Mouse (Mus musculus) c-Kit-negative CD71-positive TER-119-positive erythroid progenitor cells, embryonic 14.5 days (primary cell): Measurements from ENCODE around the gene Sept14.
A peak's percentile ranks its signal among the peaks of the same experiment; 100 is the strongest.
"Not testable (repeated sequence)": the region's sequence is repeated elsewhere in the genome, so short reads cannot be mapped to it uniquely, and the experiment has no call there.

ENCODE experiments used
- DNase-seq: peaks from one replicate; pipeline ENCODE4 v3.0.0-alpha.2; 2013; ENCODE audit warnings: low read depth, low spot score

Sept14 gene

GRCm38 (mm10) chr5:129708412-129708811 is at the start of gene Sept14:
Gene Sept14 (minus strand): TSS chr5:129708512.
- DNase-seq, result no peak

DNA sequence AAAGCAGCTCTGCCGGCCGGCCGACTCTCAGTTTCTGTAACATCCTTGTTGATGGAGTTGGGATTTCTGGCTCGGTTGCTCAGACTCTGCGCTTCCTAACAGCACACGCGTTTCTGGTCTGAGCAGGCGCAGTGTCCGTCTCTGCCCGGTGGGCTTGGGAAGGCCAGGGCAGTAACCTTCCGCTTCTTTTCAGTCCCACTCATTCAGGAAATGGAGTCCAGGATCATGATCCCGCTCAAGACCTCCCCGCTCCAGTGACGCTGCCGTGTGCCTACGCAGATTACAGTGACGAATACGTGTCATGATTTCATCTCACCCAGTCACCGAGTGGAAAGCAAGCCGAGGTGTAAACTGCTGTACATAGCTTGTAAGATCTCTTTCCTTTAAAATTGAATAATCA is 48.6 kb upstream of the Sept14 start:
- DNase-seq, result no peak

- DNase-seq, result no peak
Observed at GRCm38 (mm10) chr5:129744050-129744449, 35.7 kb upstream of the Sept14 start.

- no peak for DNase-seq
Observed at GRCm38 (mm10) chr5:129742903-129743488, 34.7 kb upstream of the Sept14 start.

GRCm38 (mm10) chr5:129740976-129741375 is 32.7 kb upstream of the Sept14 start:
- DNase-seq, result no peak

- DNase-seq, result no peak
Observed at GRCm38 (mm10) chr5:129731021-129731420, 22.7 kb upstream of the Sept14 start.

GRCm38 (mm10) chr5:129730344-129730743 is 22.0 kb upstream of the Sept14 start:
- DNase-seq, result no peak

GRCm38 (mm10) chr5:129729286-129729685 is 21.0 kb upstream of the Sept14 start:
- no peak for DNase-seq

- DNase-seq, result no peak
Observed at GRCm38 (mm10) chr5:129726784-129727183, 18.5 kb upstream of the Sept14 start.

DNA sequence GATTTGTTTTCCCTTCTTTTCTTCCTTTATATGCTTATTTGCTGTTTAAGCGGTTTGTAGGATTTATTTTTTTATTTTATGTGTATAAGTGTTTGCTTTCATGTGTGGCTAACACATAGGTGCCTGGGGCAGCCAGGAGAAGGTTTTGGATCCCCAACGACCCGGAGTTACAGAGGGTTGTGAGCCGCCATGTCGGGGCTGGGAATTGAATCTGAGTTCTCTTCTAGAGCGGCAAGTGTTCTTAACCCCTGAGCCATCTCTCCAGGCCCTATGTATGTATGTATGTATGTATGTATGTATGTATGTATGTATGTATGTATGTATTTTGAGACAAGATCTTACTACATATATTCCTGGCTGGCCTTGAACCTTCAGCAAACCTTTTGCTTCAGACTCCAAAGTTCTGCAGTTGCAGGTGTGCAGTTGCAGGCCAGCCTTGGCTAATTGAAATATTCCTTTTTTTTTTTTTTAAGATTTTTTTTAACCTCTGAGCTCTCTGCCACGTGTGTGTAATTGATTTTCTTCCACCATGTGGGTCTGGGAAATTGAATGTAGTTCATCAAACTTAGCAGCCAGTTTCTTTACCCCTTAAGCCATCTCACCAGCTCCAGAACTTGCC is 17.6 kb upstream of the Sept14 start:
- DNase-seq, result no peak

GRCm38 (mm10) chr5:129724834-129725773 is 16.8 kb upstream of the Sept14 start, which contains the start of gene Nipsnap2:
Gene Nipsnap2 (plus strand): TSS chr5:129725063.
- DNase-seq, result peak; percentile 72

DNA sequence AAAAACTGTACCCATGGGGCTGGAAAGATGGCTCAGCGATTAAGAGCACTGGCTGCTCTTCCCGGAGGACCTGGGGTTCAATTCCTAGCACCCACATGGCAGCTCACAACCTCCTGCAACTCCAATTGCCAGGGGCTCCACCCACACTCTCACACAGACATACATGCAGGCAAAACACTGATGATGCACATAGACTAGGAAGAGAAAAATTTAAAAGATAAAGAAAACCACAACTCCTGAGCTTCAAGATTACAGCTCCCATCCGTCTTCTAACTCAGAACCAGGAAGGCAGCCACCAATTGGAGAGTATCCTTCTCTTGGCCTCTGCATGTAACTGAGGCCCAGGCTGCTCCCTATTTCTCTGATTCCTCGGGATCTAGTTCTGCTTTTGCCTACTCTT is 16.0 kb upstream of the Sept14 start:
- DNase-seq, result no peak

DNA sequence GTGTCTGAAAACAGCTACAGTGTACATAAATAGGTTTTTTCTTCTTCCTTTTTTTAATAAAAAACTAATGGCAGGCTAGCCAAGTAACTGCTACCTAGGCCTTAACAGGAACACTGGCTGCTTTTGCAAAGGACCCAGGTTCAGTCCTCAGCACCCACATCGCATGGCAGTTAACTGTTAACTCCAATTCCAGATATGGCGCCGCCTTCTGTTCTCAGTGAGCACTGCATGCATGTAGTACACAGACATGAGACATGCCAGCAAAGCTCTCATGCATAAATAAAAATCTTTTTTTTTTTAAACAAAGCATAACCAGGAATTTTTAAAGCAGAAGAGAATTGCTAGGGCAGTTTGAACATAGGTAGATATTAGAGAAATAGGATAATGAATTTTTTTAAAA is 11.9 kb upstream of the Sept14 start:
- no peak for DNase-seq

DNA sequence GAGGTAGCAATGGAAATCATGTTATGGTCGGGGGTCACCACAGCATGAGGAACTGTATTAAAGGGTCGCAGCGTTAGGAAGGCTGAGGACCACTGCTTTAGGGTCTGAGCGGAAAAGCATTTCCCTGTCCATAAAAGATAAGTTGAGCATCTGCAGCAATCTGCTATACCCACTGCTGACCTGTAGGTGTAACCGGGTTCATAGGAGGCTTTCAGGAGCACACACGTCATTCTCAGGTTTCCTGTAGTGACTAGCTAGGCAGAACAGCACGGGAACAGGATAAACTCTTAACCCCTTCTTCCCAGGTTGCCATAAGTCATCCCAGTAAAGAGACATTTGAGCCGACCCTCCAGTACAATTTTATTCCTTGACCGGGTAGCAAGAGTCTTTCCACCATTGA is 8.7 kb upstream of the Sept14 start:
- DNase-seq, result no peak

GRCm38 (mm10) chr5:129715326-129715861 is 7.1 kb upstream of the Sept14 start, which contains the start of gene Mrps17:
Gene Mrps17 (plus strand): TSS chr5:129715497.
- DNase-seq, result peak; percentile 91

DNA sequence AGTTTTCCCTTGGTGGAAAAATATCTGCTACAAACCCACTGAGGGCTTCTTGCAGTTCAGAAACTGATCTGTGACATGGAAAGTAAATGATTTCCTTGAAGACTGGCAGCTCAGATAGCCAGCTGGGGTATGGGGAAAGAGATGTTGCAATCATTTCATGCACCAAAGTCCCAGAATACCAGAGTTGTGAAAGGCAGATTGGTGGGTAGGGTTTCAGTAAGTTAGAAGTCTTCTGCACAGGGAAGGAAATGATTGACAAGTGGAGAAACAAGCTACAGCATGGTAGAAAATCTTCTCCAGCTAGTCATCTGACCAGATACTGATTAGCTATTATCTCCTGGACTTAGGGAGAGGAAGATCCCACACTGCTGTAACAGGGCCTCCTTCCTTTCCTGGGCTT is 4.9 kb downstream of the Sept14 start:
- DNase-seq, result no peak

- DNase-seq, result no peak
Observed at GRCm38 (mm10) chr5:129701706-129702105, 6.6 kb downstream of the Sept14 start.

- DNase-seq, result no peak
Observed at GRCm38 (mm10) chr5:129700506-129700905, 7.8 kb downstream of the Sept14 start.

- DNase-seq, result no peak
Observed at GRCm38 (mm10) chr5:129690528-129690927, 17.8 kb downstream of the Sept14 start.

GRCm38 (mm10) chr5:129687621-129688020 is 20.7 kb downstream of the Sept14 start:
- DNase-seq, result no peak

DNA sequence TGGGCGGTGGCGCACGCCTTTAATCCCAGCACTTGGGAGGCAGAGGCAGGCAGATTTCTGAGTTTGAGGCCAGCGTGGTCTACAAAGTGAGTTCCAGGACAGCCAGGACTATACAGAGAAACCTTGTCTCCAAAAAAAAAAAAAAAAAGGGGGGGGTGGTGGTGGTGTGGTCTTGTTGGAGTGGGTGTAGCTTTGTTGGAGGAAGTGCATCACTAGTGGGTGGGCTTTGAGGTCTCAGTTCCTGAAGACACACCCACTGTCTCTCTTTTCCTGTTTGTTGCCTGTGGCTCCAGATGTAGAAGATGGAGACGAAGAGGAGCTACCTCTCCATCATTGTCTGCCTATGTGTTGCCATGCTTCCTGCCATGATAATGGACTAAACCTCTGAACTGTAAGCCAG is 23.2 kb downstream of the Sept14 start:
- not testable (repeated sequence) for DNase-seq

GRCm38 (mm10) chr5:129670036-129670458 is 38.3 kb downstream of the Sept14 start, which contains the start of gene Zfp11:
Gene Zfp11 (minus strand): TSS chr5:129670099.
- peak; percentile 44 for DNase-seq
